ENCODE assay signal across 9 mouse cellular contexts in the genomic region with DNA sequence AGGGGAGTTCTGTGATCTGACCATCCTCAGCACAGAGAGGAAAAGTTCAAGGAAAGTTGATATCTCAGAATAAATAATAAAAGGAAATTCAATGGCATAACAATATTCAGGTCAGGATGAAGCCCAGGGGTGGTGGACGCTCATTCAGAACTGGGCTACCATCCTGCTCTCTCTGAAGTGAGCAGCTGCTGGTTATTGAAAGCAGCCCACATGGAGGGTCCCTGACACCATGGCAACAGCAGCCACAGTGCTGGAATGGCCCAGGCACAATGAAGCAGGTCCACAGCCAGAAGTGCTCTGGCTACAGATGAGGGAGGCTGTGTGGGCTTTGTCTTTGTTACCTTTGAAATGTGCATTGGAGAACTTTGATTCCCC. TPM values are rescaled to one million over a fixed set of nuclear protein-coding genes. Genes with fewer than 3 reads are reported as not detected.
DNase-seq lines count a peak whose midpoint lies in the region; ATAC-seq and TF ChIP-seq lines count a peak whose summit lies in the region.
"Had no signal": no experiment of that assay in that cellular context is flagged by ENCODE, and none has a peak within 500 bp of the region (broad histone marks: within the 10 kb centered on the region; RNA-seq: fewer than 3 reads in every experiment).

No protein-coding gene starts in this region.

- H3K4me2 ChIP-seq in neural tube, embryonic 14.5 days (ENCODE audit: low read depth, low read length), result no peak overlapping the region
- no peak overlapping the region for H3K4me2 ChIP-seq in heart, embryonic 12.5 days

- no peak for TF ChIP-seq CTCF in embryonic fibroblast, embryonic 13.5 days (IDR thresholded peaks at IDR 0.05; ENCODE audit: borderline replicate concordance, insufficient read depth, low read length)

- peak; percentile 98 for ATAC-seq in neural tube, embryonic 14.5 days (ENCODE audit: low read depth)
- ATAC-seq in heart, embryonic 12.5 days (ENCODE audit: insufficient number of reproducible peaks, low FRiP score), result no peak

- WGBS in neural tube, embryonic 14.5 days, result 0% methylated on average over 1 of the region's 1 CpGs
- 74% methylated on average over 1 of the region's 1 CpGs for WGBS in heart, embryonic 12.5 days

- no peak for TF ChIP-seq POLR2A in embryonic fibroblast, embryonic 13.5 days (IDR thresholded peaks at IDR 0.05; ENCODE audit: low read depth, low read length)

- no peaks in the 10 kb centered on the region for H3K9me3 ChIP-seq in neural tube, embryonic 14.5 days (ENCODE audit: control insufficient read depth, low read length)
- H3K9me3 ChIP-seq in heart, embryonic 12.5 days (replicated peaks), result no peaks in the 10 kb centered on the region

- peak; percentile 25 for DNase-seq in layer of hippocampus, adult 8-10 months (ENCODE audit: low spot score in 2 of 2)
- no peak for DNase-seq in layer of hippocampus, adult 9-10 months (ENCODE audit: low spot score)
- DNase-seq in layer of hippocampus, postnatal 14 days (ENCODE audit: low spot score in 2 of 2), result peak; percentile 16 to 58
- DNase-seq in heart, adult 11 months, result no peak
- no peak for DNase-seq in c-Kit-positive CD71-positive TER-119-positive erythroid progenitor cells, embryonic 14.5 days (ENCODE audit: low spot score)
- DNase-seq: kidney, adult 8-10 months had no signal

- peaks cover 2% of the 10 kb centered on the region for H3K4me1 ChIP-seq in embryonic fibroblast, embryonic 13.5 days (ENCODE audit: control insufficient read depth, insufficient read depth, low read length)
- H3K4me1 ChIP-seq in neural tube, embryonic 14.5 days (ENCODE audit: control insufficient read depth, insufficient read depth, low read length), result peaks cover 7% of the 10 kb centered on the region; the same call in 1 of the 2 replicates
- H3K4me1 ChIP-seq in heart, embryonic 12.5 days (replicated peaks), result no peaks in the 10 kb centered on the region

- peak overlapping the region; percentile 78; the same call in 1 of the 2 replicates for H3K27ac ChIP-seq in embryonic fibroblast, embryonic 13.5 days (ENCODE audit: insufficient read depth, low read length)
- H3K27ac ChIP-seq in neural tube, embryonic 14.5 days (ENCODE audit: low read depth, low read length), result no peak overlapping the region; the same call in 1 of the 2 replicates
- H3K27ac ChIP-seq in heart, embryonic 12.5 days (ENCODE audit: poor library complexity, severe bottlenecking), result no peak overlapping the region

- no peaks in the 10 kb centered on the region for H3K36me3 ChIP-seq in neural tube, embryonic 14.5 days (ENCODE audit: control insufficient read depth, insufficient read depth, low read length)
- H3K36me3 ChIP-seq in heart, embryonic 12.5 days, result no peaks in the 10 kb centered on the region

- no peak overlapping the region for H3K4me3 ChIP-seq in embryonic fibroblast, embryonic 13.5 days (ENCODE audit: insufficient read depth, low read length)
- no peak overlapping the region for H3K4me3 ChIP-seq in neural tube, embryonic 14.5 days (ENCODE audit: low read depth, low read length)
- H3K4me3 ChIP-seq in heart, embryonic 12.5 days, result no peak overlapping the region

- H3K9ac ChIP-seq in neural tube, embryonic 14.5 days (replicated peaks; ENCODE audit: low read depth, low read length), result no peak overlapping the region
- no peak overlapping the region for H3K9ac ChIP-seq in heart, embryonic 12.5 days

- H3K27me3 ChIP-seq in neural tube, embryonic 14.5 days (ENCODE audit: control insufficient read depth, insufficient read depth, low read length), result no peaks in the 10 kb centered on the region
- no peaks in the 10 kb centered on the region for H3K27me3 ChIP-seq in heart, embryonic 12.5 days (replicated peaks)

RNA-seq across cellular contexts. Expression of gene Ehbp1, which starts 6.4 kb away (rescaled TPM):
- total RNA-seq in layer of hippocampus, adult 8-10 months (2022), result 10 to 100 TPM; 42.5 to 54.5 (median 51.4) TPM
- 27.7 and 38.7 TPM in 2 replicates for polyA plus RNA-seq in embryonic fibroblast, embryonic 13.5 days (2011; ENCODE audit: insufficient read length, low read depth, missing spikeins)
- 10 to 100 TPM; 52.8 to 53.3 TPM for total RNA-seq in layer of hippocampus, postnatal 14 days (2021)
- polyA plus RNA-seq in neural tube, embryonic 14.5 days (2014; fragmentation: Nextera tagmentation; extraction: Ambion mirVana), result 24.6 and 35.2 TPM in 2 replicates
- 21.4 and 24.3 TPM in 2 replicates for polyA plus RNA-seq in heart, embryonic 12.5 days (2016; fragmentation: Nextera tagmentation; extraction: Ambion mirVana)

Comparison
In these comparisons a context has a peak if more than half of its experiments do, and no peak if none do; other contexts are left out.
1. DNase-seq: peak in layer of hippocampus, adult 8-10 months (2 of 2) and layer of hippocampus, postnatal 14 days (2 of 2); none in layer of hippocampus, adult 9-10 months (single experiment), heart, adult 11 months (single experiment) and c-Kit-positive CD71-positive TER-119-positive erythroid progenitor cells, embryonic 14.5 days (single experiment).